Mouse (Mus musculus) heart, adult 9 months (tissue): ENCODE data around the gene Foxo6.

Source experiments
- DNase-seq, 2 experiments: peaks; one replicate each; pipeline ENCODE4 v3.0.0; 2022; ENCODE audit warnings: low spot score in 2 of 2

Gene Foxo6

GRCm38 (mm10) chr4:120287290-120288111, at the start of gene Foxo6:
Gene Foxo6 (minus strand): TSS chr4:120287349.
- peak; percentile 96 to 98 for DNase-seq

- no peak for DNase-seq
Measured at GRCm38 (mm10) chr4:120334316-120334715, 47.2 kb upstream of the Foxo6 start.

DNA sequence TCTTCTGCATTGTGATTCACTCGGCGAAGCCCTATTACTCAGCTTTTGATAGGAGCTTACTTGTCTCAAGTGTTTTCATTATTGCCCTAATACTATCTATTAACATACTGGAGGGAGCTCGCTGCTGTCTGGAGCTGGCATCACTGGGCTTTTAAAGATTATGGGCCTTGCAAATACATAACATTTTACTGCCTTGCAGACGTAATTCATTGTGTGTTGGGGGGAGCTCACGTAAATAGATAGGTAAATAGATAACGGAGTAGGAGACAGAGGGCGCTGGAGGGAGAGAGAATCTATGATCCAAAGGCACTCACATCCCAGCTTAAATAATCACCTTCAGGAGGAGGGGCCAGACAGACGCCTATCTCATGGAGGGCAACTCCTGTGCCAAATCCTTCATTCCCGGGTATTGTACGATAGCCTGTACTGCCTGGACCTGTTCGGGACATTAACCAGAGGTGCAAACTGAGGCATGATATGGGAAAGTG, 45.8 kb upstream of the Foxo6 start:
- DNase-seq = no peak

- no peak for DNase-seq
Measured at GRCm38 (mm10) chr4:120332405-120332933, 45.3 kb upstream of the Foxo6 start.

DNA sequence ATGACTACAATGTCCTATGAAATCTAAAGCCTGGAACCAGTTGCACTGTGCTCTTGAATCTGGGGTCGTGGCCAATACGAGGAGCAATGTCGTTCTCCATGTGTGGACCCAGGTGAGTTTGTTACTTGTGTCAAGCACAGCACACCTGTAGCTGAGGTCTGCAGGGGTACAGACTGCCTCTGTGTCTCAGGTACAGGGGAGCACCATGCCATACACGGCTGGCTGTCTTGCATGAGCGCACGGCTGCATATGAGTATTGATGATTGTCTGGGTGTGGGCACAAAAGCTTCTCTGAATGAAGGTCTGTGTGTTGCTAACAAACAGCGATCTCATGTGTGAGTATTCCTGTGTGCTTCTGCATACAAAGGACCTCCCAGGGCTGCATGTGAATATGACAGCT, 44.8 kb upstream of the Foxo6 start:
- no peak for DNase-seq

DNA sequence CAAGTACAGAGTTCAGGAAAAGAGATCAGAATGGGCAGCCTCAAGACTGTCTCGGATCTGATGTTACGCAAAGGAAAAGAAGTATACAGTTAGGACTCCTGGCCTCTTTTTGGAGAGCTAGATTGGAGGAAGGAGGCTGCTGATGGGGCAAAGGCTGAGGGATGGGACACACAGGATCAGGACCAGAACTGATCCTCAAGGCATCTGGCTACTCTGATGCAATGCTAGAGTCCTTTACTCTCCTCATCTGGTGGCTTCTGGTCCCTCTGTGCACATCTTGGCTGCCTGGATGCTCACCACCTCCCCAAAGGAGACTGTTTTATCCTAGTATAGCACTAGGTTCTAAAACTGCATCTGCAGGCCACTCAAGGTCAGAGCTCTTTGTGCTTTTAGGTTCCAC, 44.4 kb upstream of the Foxo6 start:
- no peak for DNase-seq

DNA sequence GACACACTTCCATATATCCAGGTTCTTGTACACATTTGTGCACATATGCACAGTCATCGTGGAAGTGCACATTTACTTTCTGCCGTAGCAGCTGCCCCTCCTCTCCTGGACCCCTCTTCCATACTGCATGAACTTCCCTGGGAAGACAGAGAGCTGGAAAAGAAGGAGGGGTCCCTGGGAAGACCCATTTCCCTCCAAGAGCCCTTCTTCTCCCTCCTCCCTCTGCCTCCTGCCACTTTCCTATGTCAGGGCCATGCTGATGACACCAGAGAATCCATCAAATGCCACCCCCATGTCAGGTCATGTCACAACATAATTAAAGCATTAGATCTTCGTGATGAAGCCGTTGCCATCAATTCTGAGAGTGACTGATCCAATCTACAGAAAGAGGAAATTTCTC, 38.6 kb upstream of the Foxo6 start:
- DNase-seq = no peak

DNA sequence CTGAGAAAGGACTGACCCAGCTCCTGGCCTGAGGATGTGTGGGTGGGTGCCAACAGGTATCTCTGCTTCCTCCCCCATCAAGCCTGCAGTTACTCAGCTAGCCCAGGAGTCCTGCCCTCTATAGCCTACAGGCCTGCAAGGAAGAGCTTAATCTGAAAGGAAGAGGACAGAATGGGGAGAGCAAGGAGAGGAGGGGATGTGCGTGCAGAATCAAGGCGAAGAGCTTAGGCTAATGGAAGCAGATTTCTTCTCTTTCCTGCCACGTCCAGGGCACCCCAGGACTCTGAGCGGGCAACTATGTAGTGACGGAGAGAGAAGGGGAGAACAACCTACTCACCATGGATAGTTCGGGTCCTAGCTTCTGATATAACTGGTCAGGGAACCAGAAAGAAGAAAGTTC, 37.9 kb upstream of the Foxo6 start:
- no peak for DNase-seq

- DNase-seq = no peak
Measured at GRCm38 (mm10) chr4:120323858-120324257, 36.7 kb upstream of the Foxo6 start.

- DNase-seq = peak in 1 of 2 experiments; percentile 35
Measured at GRCm38 (mm10) chr4:120323198-120323597, 36.0 kb upstream of the Foxo6 start.

- DNase-seq = no peak
Measured at GRCm38 (mm10) chr4:120317541-120317940, 30.4 kb upstream of the Foxo6 start.

DNA sequence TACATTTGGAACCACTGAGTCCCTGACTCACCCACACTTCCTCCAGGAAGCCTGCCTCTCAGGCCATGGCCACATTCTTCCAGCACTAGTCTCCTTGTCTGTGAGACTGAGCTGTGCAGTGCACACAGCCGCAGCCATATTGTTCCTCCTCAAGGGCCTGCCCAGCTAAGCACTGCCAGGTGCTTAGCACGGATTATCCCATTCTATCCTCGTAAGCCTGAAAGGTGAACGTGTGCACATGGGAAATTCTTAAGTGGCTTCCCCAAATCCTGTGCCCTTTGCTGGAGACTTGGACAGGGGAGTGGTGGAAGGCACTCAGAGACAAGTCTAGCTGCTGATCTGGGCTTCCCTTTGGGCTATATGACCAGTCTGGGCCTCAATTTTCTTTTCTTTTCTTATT, 29.6 kb upstream of the Foxo6 start:
- DNase-seq = no peak

DNA sequence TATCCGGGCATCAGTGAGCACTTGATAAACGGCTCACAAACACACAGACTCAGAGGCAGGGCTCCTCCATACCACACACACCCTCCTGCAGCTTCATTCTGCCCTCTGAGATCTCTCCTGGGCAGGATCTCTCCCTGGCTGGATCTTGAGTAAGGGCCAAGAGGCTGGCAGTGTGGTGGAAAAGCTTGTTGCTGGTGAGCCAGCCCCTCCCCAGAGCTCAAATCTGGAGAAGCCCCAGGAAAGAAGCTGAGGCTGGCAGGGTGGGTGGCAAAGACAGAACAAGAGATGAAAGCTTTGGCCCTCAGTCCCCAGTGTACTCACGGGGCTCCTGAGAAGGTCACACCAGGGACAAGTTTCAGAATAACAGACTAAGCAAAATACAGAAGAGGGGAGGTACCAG, 27.4 kb upstream of the Foxo6 start:
- DNase-seq = no peak

DNA sequence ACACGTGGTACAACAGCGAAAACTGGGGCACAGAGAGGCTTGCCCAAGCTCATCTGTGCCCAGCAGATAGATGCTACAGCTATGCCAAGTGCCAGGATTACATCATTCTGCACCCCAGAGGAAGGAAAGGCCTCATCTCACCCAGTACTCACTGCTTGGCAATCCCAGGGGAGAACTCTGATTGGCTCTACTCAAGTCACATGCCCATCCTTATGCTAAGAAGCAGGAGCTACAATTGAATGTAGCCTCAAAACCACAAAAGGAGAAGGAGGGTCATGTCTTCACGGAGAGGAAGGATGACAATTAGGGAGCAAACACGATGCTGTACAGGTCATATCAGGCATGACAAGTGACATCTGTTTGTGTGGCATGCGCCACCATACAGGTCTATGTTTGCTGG, 26.2 kb upstream of the Foxo6 start:
- no peak for DNase-seq

DNA sequence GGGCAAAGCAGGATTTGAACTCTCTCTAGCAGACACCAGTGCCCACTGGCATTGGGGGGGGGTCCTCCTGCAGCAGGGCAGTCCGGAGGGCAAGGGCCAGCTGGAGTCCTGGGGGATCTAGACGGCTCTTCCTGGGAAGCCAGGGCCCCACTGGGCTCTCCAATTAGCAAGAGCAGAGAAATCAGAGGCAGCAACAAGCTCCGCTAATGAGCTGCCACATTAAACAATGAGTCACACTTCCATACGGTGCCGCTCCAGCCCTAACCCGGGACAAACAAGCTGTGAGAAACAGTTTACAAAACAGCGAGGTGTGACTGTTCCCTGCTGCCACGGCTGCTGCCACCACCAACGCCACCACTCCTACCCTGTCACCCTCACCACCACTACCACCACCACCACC, 17.4 kb upstream of the Foxo6 start:
- no peak for DNase-seq

- DNase-seq = no peak
Measured at GRCm38 (mm10) chr4:120299287-120299686, 12.1 kb upstream of the Foxo6 start.

- peak; percentile 75 to 86 for DNase-seq
Measured at GRCm38 (mm10) chr4:120291106-120291822, 4.1 kb upstream of the Foxo6 start.

GRCm38 (mm10) chr4:120290486-120290885, 3.3 kb upstream of the Foxo6 start:
- DNase-seq = peak; percentile 42 to 60

DNA sequence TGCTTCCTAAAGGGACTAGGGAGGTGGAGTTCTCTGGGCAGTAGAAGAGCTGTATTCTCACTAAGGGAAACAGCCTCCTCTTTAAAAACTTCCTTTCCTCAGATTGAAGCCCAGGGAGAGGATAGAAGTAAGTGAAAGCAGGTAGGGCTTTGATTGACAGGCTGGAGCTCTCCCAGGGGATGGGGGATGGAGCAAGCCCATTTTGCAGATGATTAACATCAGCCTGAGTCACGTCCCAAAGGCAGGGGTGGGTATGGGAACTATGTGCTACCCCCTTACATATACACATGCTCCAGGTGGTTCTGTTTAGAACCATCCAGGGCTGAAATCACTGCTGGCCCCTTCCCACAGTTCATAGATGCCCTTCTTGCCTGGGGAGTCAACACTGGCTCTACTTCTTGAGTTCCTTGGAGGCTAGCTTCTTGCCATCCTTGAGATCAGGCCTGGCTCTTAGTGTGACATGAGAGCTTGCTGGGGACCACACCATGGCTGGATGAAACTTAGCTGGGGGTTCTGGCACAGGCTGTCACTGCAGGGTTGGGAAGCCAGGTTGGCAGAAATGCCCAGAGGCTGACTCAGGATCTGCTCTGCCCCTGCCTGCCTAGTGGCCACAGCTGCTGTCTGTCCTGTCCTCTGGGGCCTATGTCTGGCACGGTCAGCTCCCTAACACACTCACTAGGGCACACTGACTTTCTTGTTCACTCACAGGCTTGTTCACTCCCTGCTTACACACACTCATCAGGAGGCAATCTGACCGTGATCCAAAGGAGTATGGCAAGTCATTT, 2.2 kb upstream of the Foxo6 start:
- DNase-seq = no peak

- DNase-seq = no peak
Measured at GRCm38 (mm10) chr4:120286761-120287241, 348 bp downstream of the Foxo6 start.

DNA sequence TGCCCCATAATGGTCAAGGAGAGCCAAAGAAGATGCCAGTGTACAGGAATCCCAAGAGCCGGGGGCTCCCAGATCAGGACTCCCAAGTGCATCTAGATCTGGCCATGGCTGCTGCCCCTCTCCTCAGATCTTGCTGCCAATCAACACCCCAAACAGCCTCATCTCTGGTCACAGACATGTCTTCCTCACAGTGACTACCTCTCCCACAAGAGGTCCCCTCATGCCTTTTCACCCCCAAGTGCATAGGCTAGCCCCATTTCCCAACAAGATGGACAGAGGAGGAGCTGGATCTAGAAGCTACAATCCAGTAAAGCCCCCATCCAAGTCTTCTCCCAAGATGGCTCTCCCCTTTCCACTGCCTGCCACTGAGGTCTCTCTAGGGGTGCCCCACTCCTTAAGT, 1.4 kb downstream of the Foxo6 start:
- DNase-seq = no peak

DNA sequence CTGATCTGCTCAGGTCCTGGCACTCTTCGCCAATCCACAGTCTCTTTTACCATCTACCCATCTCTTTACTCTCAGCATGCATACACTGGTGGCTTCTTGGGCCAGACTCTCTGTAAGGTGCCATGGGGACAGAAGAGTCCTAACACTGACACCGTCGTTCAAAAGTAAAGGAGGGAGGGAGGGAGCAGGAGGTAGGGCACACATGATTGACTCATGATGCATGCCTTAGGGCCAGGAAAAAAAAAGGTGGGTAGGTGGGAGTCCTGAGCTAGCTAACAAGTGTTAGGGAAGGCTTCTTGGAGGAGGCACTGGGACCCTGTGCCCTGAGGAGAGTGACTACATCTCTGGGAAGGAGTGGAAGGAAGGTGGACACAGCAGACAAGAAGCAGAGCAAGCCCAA, 1.9 kb downstream of the Foxo6 start:
- DNase-seq = no peak
